ENCODE assay signal across 29 mouse cellular contexts in genomic region chr5:125648236-125648635, GRCm38 (mm10).
A peak's percentile ranks its signal among the peaks of the same experiment; 100 is the strongest.
DNase-seq lines count a peak whose midpoint lies in the region; ATAC-seq and TF ChIP-seq lines count a peak whose summit lies in the region.
"Had no signal": no experiment of that assay in that cellular context is flagged by ENCODE, and none has a peak within 500 bp of the region (broad histone marks: within the 10 kb centered on the region; RNA-seq: fewer than 3 reads in every experiment).

No protein-coding gene starts in this region.

- no peak overlapping the region for H3K4me3 ChIP-seq in forebrain, postnatal 0 days (ENCODE audit: low read depth, low read length)
- no peak overlapping the region for H3K4me3 ChIP-seq in forebrain, embryonic 14.5 days (ENCODE audit: low read depth, low read length)
- no peak overlapping the region for H3K4me3 ChIP-seq in left cerebral cortex, adult 2 months
- H3K4me3 ChIP-seq in cortical plate, adult 2 months (ENCODE audit: insufficient read depth, low read length), result no peak overlapping the region
- H3K4me3 ChIP-seq: embryonic facial prominence, embryonic 10.5 days; embryonic facial prominence, embryonic 13.5 days; erythroblast, embryonic 14.5 days; forebrain, embryonic 12.5 days; gastrocnemius, adult 2 months; heart, embryonic 12.5 days; heart, embryonic 15.5 days; hindbrain, embryonic 15.5 days; intestine, embryonic 15.5 days had no signal

- intact Hi-C loops in left cerebral cortex, adult 2 months (cut with DNase I), result no loop called here
- intact Hi-C loops in left cerebral cortex, postnatal 25 days (cut with DNase I), result no loop called here

- ATAC-seq in forebrain, postnatal 0 days, result no peak
- no peak for ATAC-seq in forebrain, embryonic 14.5 days
- ATAC-seq: forebrain, embryonic 16.5 days; intestine, embryonic 15.5 days had no signal

- H3K9ac ChIP-seq in forebrain, postnatal 0 days, result no peak overlapping the region
- H3K9ac ChIP-seq in forebrain, embryonic 14.5 days (ENCODE audit: low read length), result no peak overlapping the region
- H3K9ac ChIP-seq: embryonic facial prominence, embryonic 13.5 days; forebrain, embryonic 12.5 days; heart, embryonic 12.5 days; heart, embryonic 15.5 days; hindbrain, embryonic 15.5 days; intestine, embryonic 15.5 days had no signal

- TF ChIP-seq POLR2A in cortical plate, adult 2 months (IDR thresholded peaks at IDR 0.05; ENCODE audit: extremely low read depth, insufficient read depth, low read length), result no peak

- no peak overlapping the region for H3K27ac ChIP-seq in forebrain, postnatal 0 days (ENCODE audit: low read depth, low read length)
- no peak overlapping the region for H3K27ac ChIP-seq in forebrain, embryonic 14.5 days (ENCODE audit: low read depth, low read length)
- no peak overlapping the region for H3K27ac ChIP-seq in left cerebral cortex, adult 2 months
- no peak overlapping the region for H3K27ac ChIP-seq in cortical plate, adult 2 months (ENCODE audit: insufficient read depth, low read length)
- H3K27ac ChIP-seq: embryonic facial prominence, embryonic 10.5 days; embryonic facial prominence, embryonic 13.5 days; forebrain, embryonic 12.5 days; gastrocnemius, adult 2 months; heart, embryonic 15.5 days; hindbrain, embryonic 15.5 days; intestine, embryonic 15.5 days had no signal

- TF ChIP-seq CTCF in forebrain, postnatal 0 days (IDR thresholded peaks at IDR 0.05; ENCODE audit: low read depth), result peak; percentile 20; the same call in 1 of the 2 replicates
- peak; percentile 2 for TF ChIP-seq CTCF in left cerebral cortex, adult 2 months (IDR thresholded peaks at IDR 0.05)
- 0 out of 2 replicates have a peak, but pooled peaks have one; percentile 12 for TF ChIP-seq CTCF in cortical plate, adult 2 months (IDR thresholded peaks at IDR 0.05; ENCODE audit: extremely low read depth, insufficient read depth, low read length)

- H3K4me2 ChIP-seq in forebrain, postnatal 0 days (ENCODE audit: low read depth), result no peak overlapping the region
- H3K4me2 ChIP-seq in forebrain, embryonic 14.5 days (ENCODE audit: low read length), result no peak overlapping the region
- H3K4me2 ChIP-seq: embryonic facial prominence, embryonic 13.5 days; forebrain, embryonic 12.5 days; heart, embryonic 12.5 days; heart, embryonic 15.5 days; hindbrain, embryonic 15.5 days; intestine, embryonic 15.5 days had no signal

- no peaks in the 10 kb centered on the region for H3K36me3 ChIP-seq in forebrain, postnatal 0 days (ENCODE audit: insufficient read depth)
- H3K36me3 ChIP-seq in forebrain, embryonic 14.5 days (ENCODE audit: control insufficient read depth, insufficient read depth, low read length), result no peaks in the 10 kb centered on the region
- H3K36me3 ChIP-seq: embryonic facial prominence, embryonic 10.5 days; embryonic facial prominence, embryonic 13.5 days; forebrain, embryonic 12.5 days; heart, embryonic 12.5 days; heart, embryonic 15.5 days; intestine, embryonic 15.5 days had no signal

- H3K27me3 ChIP-seq in forebrain, postnatal 0 days (ENCODE audit: insufficient read depth, low read length), result no peaks in the 10 kb centered on the region
- no peaks in the 10 kb centered on the region for H3K27me3 ChIP-seq in forebrain, embryonic 14.5 days (replicated peaks; ENCODE audit: control insufficient read depth, insufficient read depth, low read length)
- H3K27me3 ChIP-seq: embryonic facial prominence, embryonic 13.5 days; forebrain, embryonic 12.5 days; heart, embryonic 12.5 days; heart, embryonic 15.5 days; hindbrain, embryonic 15.5 days; intestine, embryonic 15.5 days had no signal

- H3K4me1 ChIP-seq in forebrain, postnatal 0 days (ENCODE audit: insufficient read depth), result no peaks in the 10 kb centered on the region; the same call in 1 of the 2 replicates
- no peaks in the 10 kb centered on the region for H3K4me1 ChIP-seq in forebrain, embryonic 14.5 days (ENCODE audit: control insufficient read depth, insufficient read depth, low read length)
- H3K4me1 ChIP-seq in cortical plate, adult 2 months (ENCODE audit: control insufficient read depth, insufficient read depth, low read length), result peaks cover 2% of the 10 kb centered on the region; the same call in 1 of the 2 replicates
- H3K4me1 ChIP-seq: embryonic facial prominence, embryonic 10.5 days; embryonic facial prominence, embryonic 13.5 days; heart, embryonic 12.5 days; heart, embryonic 15.5 days; hindbrain, embryonic 15.5 days; intestine, embryonic 15.5 days had no signal

- DNase-seq in forebrain, postnatal 0 days, result no peak
- no peak for DNase-seq in forebrain, embryonic 14.5 days (ENCODE audit: low spot score)
- DNase-seq in left cerebral cortex, adult 2 months (ENCODE audit: extremely low spot score in 1 of 2, low spot score in 2 of 2), result no peak
- no peak for DNase-seq in left cerebral cortex, postnatal 25 days (ENCODE audit: low spot score in 2 of 2)
- peak; percentile 31 for DNase-seq in ES-CJ7 (ENCODE audit: low read depth, low spot score)
- DNase-seq in heart, postnatal 4 days, result no peak
- no peak for DNase-seq in thymus, postnatal 4 days
- DNase-seq: adrenal gland, adult 2 months; adrenal gland, postnatal 14 days; cerebellum, adult 11 months; cerebellum, adult 2 months; cerebellum, adult 9-11 months; cerebellum, postnatal 25 days; embryo, embryonic 11 days; gastrocnemius, adult 2 months; gastrocnemius, postnatal 14 days; heart, adult 18-20 months; heart, postnatal 10 days; heart, postnatal 36 days had no signal

- WGBS in forebrain, postnatal 0 days, result 92% methylated on average over 6 of the region's 6 CpGs
- 92% methylated on average over 6 of the region's 6 CpGs for WGBS in forebrain, embryonic 14.5 days

- no peaks in the 10 kb centered on the region for H3K9me3 ChIP-seq in forebrain, postnatal 0 days (ENCODE audit: low read length)
- H3K9me3 ChIP-seq in forebrain, embryonic 14.5 days (replicated peaks; ENCODE audit: control insufficient read depth, low read length), result no peaks in the 10 kb centered on the region
- H3K9me3 ChIP-seq: embryonic facial prominence, embryonic 10.5 days; embryonic facial prominence, embryonic 13.5 days; heart, embryonic 15.5 days; hindbrain, embryonic 15.5 days; intestine, embryonic 15.5 days had no signal
